Mouse (Mus musculus): ENCODE results near the gene Scaf4. TPM values are rescaled to one million over a fixed set of nuclear protein-coding genes. Genes with fewer than 3 reads are reported as not detected.
"Not testable (repeated sequence)": the region's sequence is repeated elsewhere in the genome, so short reads cannot be mapped to it uniquely, and the experiment has no call there.

The Scaf4 gene
- polyA plus RNA-seq, 1 experiment from 2014 or later = 27.3 TPM

GRCm38 (mm10) chr16:90264021-90264420 lies 20.3 kb downstream of the Scaf4 start:
- peaks cover 30% of the 10 kb centered on the region for H3K36me3 ChIP-seq
- H3K9ac ChIP-seq = no peak overlapping the region
- H3K27ac ChIP-seq (ENCODE audit: poor library complexity, severe bottlenecking) = no peak overlapping the region
- WGBS = 55% methylated on average over 5 of the region's 5 CpGs
- H3K4me1 ChIP-seq (replicated peaks) = peaks cover 38% of the 10 kb centered on the region
- no peak overlapping the region for H3K4me2 ChIP-seq
- H3K27me3 ChIP-seq (replicated peaks) = no peaks in the 10 kb centered on the region
- H3K4me3 ChIP-seq = no peak overlapping the region
- no peaks in the 10 kb centered on the region for H3K9me3 ChIP-seq (replicated peaks)
- peak; percentile 63; the same call in 1 of the 2 replicates for ATAC-seq (ENCODE audit: insufficient number of reproducible peaks, low FRiP score)

GRCm38 (mm10) chr16:90261791-90262190 lies 22.5 kb downstream of the Scaf4 start:
- no peak for ATAC-seq (ENCODE audit: insufficient number of reproducible peaks, low FRiP score)
- Histone ChIP-seq H3K27ac (ENCODE audit: poor library complexity, severe bottlenecking) (no peak overlapping the region), H3K27me3 (replicated peaks) (no peaks in the 10 kb centered on the region), H3K36me3 (peaks cover 43% of the 10 kb centered on the region), H3K9ac (no peak overlapping the region), H3K4me2 (no peak overlapping the region), H3K4me3 (no peak overlapping the region), H3K4me1 (replicated peaks) (peaks cover 19% of the 10 kb centered on the region), H3K9me3 (replicated peaks) (no peaks in the 10 kb centered on the region)
- WGBS = 96% methylated on average over 2 of the region's 2 CpGs

GRCm38 (mm10) chr16:90260097-90260496 lies 24.2 kb downstream of the Scaf4 start:
- ATAC-seq (ENCODE audit: insufficient number of reproducible peaks, low FRiP score) = no peak

GRCm38 (mm10) chr16:90259623-90260022 lies 24.7 kb downstream of the Scaf4 start:
- Histone ChIP-seq H3K36me3 (peaks cover 58% of the 10 kb centered on the region), H3K9me3 (replicated peaks) (no peaks in the 10 kb centered on the region), H3K27me3 (replicated peaks) (no peaks in the 10 kb centered on the region), H3K4me2 (no peak overlapping the region), H3K4me3 (no peak overlapping the region), H3K27ac (ENCODE audit: poor library complexity, severe bottlenecking) (no peak overlapping the region), H3K4me1 (replicated peaks) (peaks cover 6% of the 10 kb centered on the region), H3K9ac (no peak overlapping the region)
- WGBS = 76% methylated on average over 5 of the region's 5 CpGs
- ATAC-seq (ENCODE audit: insufficient number of reproducible peaks, low FRiP score) = no peak

More at GRCm38 (mm10) chr16:90260097-90260496, 24.2 kb downstream of the Scaf4 start:
- WGBS = 57% methylated on average over 4 of the region's 4 CpGs
- Histone ChIP-seq H3K4me2 (no peak overlapping the region), H3K27me3 (replicated peaks) (no peaks in the 10 kb centered on the region), H3K9ac (no peak overlapping the region), H3K4me3 (no peak overlapping the region), H3K36me3 (peaks cover 53% of the 10 kb centered on the region), H3K27ac (ENCODE audit: poor library complexity, severe bottlenecking) (no peak overlapping the region), H3K9me3 (replicated peaks) (no peaks in the 10 kb centered on the region), H3K4me1 (replicated peaks) (peaks cover 8% of the 10 kb centered on the region)

GRCm38 (mm10) chr16:90258950-90259349 lies 25.4 kb downstream of the Scaf4 start:
- WGBS = 90% methylated on average over 7 of the region's 7 CpGs
- no peak for ATAC-seq (ENCODE audit: insufficient number of reproducible peaks, low FRiP score)
- peaks cover 3% of the 10 kb centered on the region for H3K4me1 ChIP-seq (replicated peaks)
- H3K9ac ChIP-seq = no peak overlapping the region
- no peak overlapping the region for H3K4me3 ChIP-seq
- H3K9me3 ChIP-seq (replicated peaks) = no peaks in the 10 kb centered on the region
- H3K36me3 ChIP-seq = peaks cover 65% of the 10 kb centered on the region
- no peak overlapping the region for H3K27ac ChIP-seq (ENCODE audit: poor library complexity, severe bottlenecking)
- H3K27me3 ChIP-seq (replicated peaks) = no peaks in the 10 kb centered on the region
- H3K4me2 ChIP-seq = no peak overlapping the region

GRCm38 (mm10) chr16:90252521-90252920 lies 31.8 kb downstream of the Scaf4 start:
- H3K4me2 ChIP-seq = no peak overlapping the region
- H3K27me3 ChIP-seq (replicated peaks) = no peaks in the 10 kb centered on the region
- ATAC-seq (ENCODE audit: insufficient number of reproducible peaks, low FRiP score) = no peak
- H3K4me3 ChIP-seq = no peak overlapping the region
- no peaks in the 10 kb centered on the region for H3K9me3 ChIP-seq (replicated peaks)
- H3K4me1 ChIP-seq (replicated peaks) = no peaks in the 10 kb centered on the region
- H3K9ac ChIP-seq = no peak overlapping the region
- 95% methylated on average over 2 of the region's 2 CpGs for WGBS
- H3K36me3 ChIP-seq = peaks cover 78% of the 10 kb centered on the region
- H3K27ac ChIP-seq (ENCODE audit: poor library complexity, severe bottlenecking) = no peak overlapping the region

- H3K4me2 ChIP-seq; H3K27ac ChIP-seq (ENCODE audit: poor library complexity, severe bottlenecking); H3K9me3 ChIP-seq (replicated peaks); H3K27me3 ChIP-seq (replicated peaks); ATAC-seq (ENCODE audit: insufficient number of reproducible peaks, low FRiP score); H3K4me3 ChIP-seq; H3K4me1 ChIP-seq (replicated peaks); H3K9ac ChIP-seq: not testable (repeated sequence)
- WGBS = 85% methylated on average over 3 of the region's 3 CpGs
- H3K36me3 ChIP-seq = peaks cover 75% of the 10 kb centered on the region
These were observed 33.0 kb downstream of the Scaf4 start for GRCm38 (mm10) chr16:90251256-90251655.

GRCm38 (mm10) chr16:90250099-90250498 lies 34.2 kb downstream of the Scaf4 start:
- H3K27me3 ChIP-seq (replicated peaks) = no peaks in the 10 kb centered on the region
- ATAC-seq (ENCODE audit: insufficient number of reproducible peaks, low FRiP score) = no peak
- H3K4me2 ChIP-seq = no peak overlapping the region
- WGBS = 89% methylated on average over 7 of the region's 7 CpGs
- H3K27ac ChIP-seq (ENCODE audit: poor library complexity, severe bottlenecking) = no peak overlapping the region
- no peak overlapping the region for H3K4me3 ChIP-seq
- H3K9me3 ChIP-seq (replicated peaks) = no peaks in the 10 kb centered on the region
- H3K9ac ChIP-seq = no peak overlapping the region
- peaks cover 81% of the 10 kb centered on the region for H3K36me3 ChIP-seq
- H3K4me1 ChIP-seq (replicated peaks) = no peaks in the 10 kb centered on the region

GRCm38 (mm10) chr16:90242426-90243304 lies 41.6 kb downstream of the Scaf4 start:
- H3K9me3 ChIP-seq (replicated peaks) = no peaks in the 10 kb centered on the region
- no peaks in the 10 kb centered on the region for H3K27me3 ChIP-seq (replicated peaks)
- H3K27ac ChIP-seq (ENCODE audit: poor library complexity, severe bottlenecking) = no peak overlapping the region
- H3K4me1 ChIP-seq (replicated peaks) = 0 out of 2 replicates have a peak, but pooled peaks cover 2% of the 10 kb centered on the region
- H3K36me3 ChIP-seq = peaks cover 81% of the 10 kb centered on the region
- no peak for ATAC-seq (ENCODE audit: insufficient number of reproducible peaks, low FRiP score)
- no peak overlapping the region for H3K4me3 ChIP-seq
- H3K4me2 ChIP-seq = no peak overlapping the region
- WGBS = 77% methylated on average over 17 of the region's 17 CpGs
- H3K9ac ChIP-seq = no peak overlapping the region

GRCm38 (mm10) chr16:90241875-90242274 lies 42.4 kb downstream of the Scaf4 start:
- Histone ChIP-seq H3K4me2 (no peak overlapping the region), H3K9me3 (replicated peaks) (no peaks in the 10 kb centered on the region), H3K27me3 (replicated peaks) (no peaks in the 10 kb centered on the region), H3K4me1 (replicated peaks) (0 out of 2 replicates have a peak, but pooled peaks cover 2% of the 10 kb centered on the region), H3K4me3 (no peak overlapping the region), H3K36me3 (peaks cover 74% of the 10 kb centered on the region), H3K9ac (no peak overlapping the region), H3K27ac (ENCODE audit: poor library complexity, severe bottlenecking) (no peak overlapping the region)
- 89% methylated on average over 4 of the region's 4 CpGs for WGBS
- no peak for ATAC-seq (ENCODE audit: insufficient number of reproducible peaks, low FRiP score)

GRCm38 (mm10) chr16:90239128-90239746 lies 45.1 kb downstream of the Scaf4 start:
- H3K9ac ChIP-seq = no peak overlapping the region
- no peaks in the 10 kb centered on the region for H3K9me3 ChIP-seq (replicated peaks)
- peaks cover 60% of the 10 kb centered on the region for H3K36me3 ChIP-seq
- no peak overlapping the region for H3K4me2 ChIP-seq
- no peaks in the 10 kb centered on the region for H3K27me3 ChIP-seq (replicated peaks)
- H3K27ac ChIP-seq (ENCODE audit: poor library complexity, severe bottlenecking) = no peak overlapping the region
- H3K4me1 ChIP-seq (replicated peaks) = peaks cover 16% of the 10 kb centered on the region
- WGBS = 84% methylated on average over 6 of the region's 6 CpGs
- no peak for ATAC-seq (ENCODE audit: insufficient number of reproducible peaks, low FRiP score)
- no peak overlapping the region for H3K4me3 ChIP-seq
